Mouse (Mus musculus) left cerebral cortex, adult 2 months (tissue): Measurements from ENCODE around the gene 2200002D01Rik. TPM values are rescaled to one million over a fixed set of nuclear protein-coding genes. Genes with fewer than 3 reads are reported as not detected.

Experiments
- DNase-seq, 2 experiments: peaks; one replicate each; pipeline ENCODE4 v3.0.0; 2021 to 2022; ENCODE audit warnings: low spot score in 2 of 2, mixed read lengths in 1 of 2; ENCODE audit errors: extremely low spot score in 1 of 2
- H3K27ac ChIP-seq: fragments of 200-600 bp; 2 replicates; pipeline ENCODE4 v1.8.1; 2022
- H3K4me3 ChIP-seq: fragments of 200-600 bp; 2 replicates; pipeline ENCODE4 v1.8.1; 2022
- CTCF ChIP-seq: fragments of 200-600 bp; IDR thresholded peaks from 2 replicates; pipeline ENCODE4 v1.8.1; 2022; ENCODE audit warnings: antibody characterized with exemption, mild to moderate bottlenecking, moderate library complexity
- intact Hi-C: fragments of 180-260 bp; cut with DNase I; formaldehyde crosslinking; loops from one replicate; pipeline ENCODE4 v1.15.1; 2025
- total RNA-seq, 2 experiments: library from RNA; stranded (reverse); gene quantifications; 2 replicates each; pipeline ENCODE4 v1.2.3; 2021

The 2200002D01Rik gene
- total RNA-seq, 2 experiments from 2014 or later = 0.32 TPM; not detected in 1

GRCm38 (mm10) chr7:29202577-29202976 is 45.7 kb downstream of the 2200002D01Rik start:
- H3K27ac ChIP-seq = no peak overlapping the region
- intact Hi-C loops = loop anchor here (10.0 kb wide), 1 partner anchor 512 kb away; no protein-coding TSS in a partner anchor
- no peak for DNase-seq
- no peak for TF ChIP-seq CTCF
- no peak overlapping the region for H3K4me3 ChIP-seq

Other genes starting within 250 kb of the 2200002D01Rik start
- 10 to 100 TPM in 1 of 2 experiments, 1 to 10 TPM in 1; 7.7 to 10.5 TPM for gene Ryr1, start 123.3 kb downstream of the 2200002D01Rik start, total RNA-seq
- 1 to 10 TPM; 1.2 to 1.4 TPM for gene Rasgrp4, start 113.6 kb downstream of the 2200002D01Rik start, total RNA-seq
- 10 to 100 TPM; 34.3 to 38.3 TPM for gene Fam98c, start 92.2 kb downstream of the 2200002D01Rik start, total RNA-seq
- gene Ggn, start 78.3 kb downstream of the 2200002D01Rik start, total RNA-seq = 1 to 10 TPM; 1.4 to 1.8 TPM
- gene Spred3, start 78.1 kb downstream of the 2200002D01Rik start, total RNA-seq = 10 to 100 TPM; 56.0 to 59.3 TPM
- 100 to 1,000 TPM; 128 to 132 TPM for gene Psmd8, start 67.8 kb downstream of the 2200002D01Rik start, total RNA-seq
- gene Catsperg1, start 34.4 kb downstream of the 2200002D01Rik start, total RNA-seq = 1 to 10 TPM; 1.3 TPM
- gene Kcnk6, start 16.0 kb downstream of the 2200002D01Rik start, total RNA-seq = 1 to 10 TPM; 2.9 to 3.3 TPM
- 10 to 100 TPM; 44.3 to 47.2 TPM for gene Yif1b, start 10.1 kb downstream of the 2200002D01Rik start, total RNA-seq
- gene Spint2, start 33.4 kb upstream of the 2200002D01Rik start, total RNA-seq = 10 to 100 TPM; 26.4 to 27.8 TPM
- 10 to 100 TPM; 15.1 to 18.2 TPM for gene Ppp1r14a, start 40.8 kb upstream of the 2200002D01Rik start, total RNA-seq
- gene Dpf1, start 55.5 kb upstream of the 2200002D01Rik start, total RNA-seq = 100 to 1,000 TPM; 114 to 128 TPM